Mouse (Mus musculus): ENCODE measurements around the gene Zic5.

- TF ChIP-seq CTCF (IDR thresholded peaks at IDR 0.05; ENCODE audit: extremely low read depth, insufficient read depth, insufficient read length, insufficient replicate concordance) (no peak), POLR2A (IDR thresholded peaks at IDR 0.05; ENCODE audit: low read depth, low read length) (no peak)
These were observed 51.9 kb downstream of the Zic5 start for GRCm38 (mm10) chr14:122413542-122413928.

All from spleen, adult 2 months (tissue).